Mouse (Mus musculus): Measurements from ENCODE around the gene Cysrt1. TPM values are rescaled to one million over a fixed set of nuclear protein-coding genes. Genes with fewer than 3 reads are reported as not detected.
A peak's percentile ranks its signal among the peaks of the same experiment; 100 is the strongest.

Cysrt1 gene
- not detected in 2 replicates for polyA plus RNA-seq (2012)

GRCm38 (mm10) chr2:25242101-25242506 is at the start of gene Cysrt1, which contains the start of gene Rnf208:
TSS of gene Cysrt1 (minus strand) at chr2:25242452.
TSS of gene Rnf208 (plus strand) at chr2:25242255.
- peaks cover 23% of the 10 kb centered on the region for H3K36me3 ChIP-seq (ENCODE audit: control insufficient read depth)
- H3K4me3 ChIP-seq (replicated peaks) = peak within 1 kb of the TSS; percentile 61
- no peak for TF ChIP-seq GATA1 (IDR thresholded peaks at IDR 0.05; ENCODE audit: low read length)
- TF ChIP-seq TAL1 (IDR thresholded peaks at IDR 0.05; ENCODE audit: low read length) = no peak
- H3K27me3 ChIP-seq (ENCODE audit: control insufficient read depth) = peaks cover 36% of the 10 kb centered on the region
- no peaks in the 10 kb centered on the region for H3K9me3 ChIP-seq (ENCODE audit: control insufficient read depth, low read length)
- H3K4me1 ChIP-seq (ENCODE audit: control insufficient read depth) = peaks cover 41% of the 10 kb centered on the region

- Histone ChIP-seq H3K27me3 (ENCODE audit: control insufficient read depth) (peaks cover 85% of the 10 kb centered on the region), H3K4me3 (replicated peaks) (no peak overlapping the region), H3K36me3 (ENCODE audit: control insufficient read depth) (peaks cover under 1% of the 10 kb centered on the region), H3K4me1 (ENCODE audit: control insufficient read depth) (peaks cover 18% of the 10 kb centered on the region), H3K9me3 (ENCODE audit: control insufficient read depth, low read length) (peaks cover 3% of the 10 kb centered on the region; the same call in 1 of the 2 replicates)
- TF ChIP-seq TAL1 (IDR thresholded peaks at IDR 0.05; ENCODE audit: low read length) (no peak), GATA1 (IDR thresholded peaks at IDR 0.05; ENCODE audit: low read length) (no peak)
These were observed 49.2 kb upstream of the Cysrt1 start for GRCm38 (mm10) chr2:25291184-25292053.

GRCm38 (mm10) chr2:25290816-25291130 is 48.5 kb upstream of the Cysrt1 start:
- H3K36me3 ChIP-seq (ENCODE audit: control insufficient read depth) = peaks cover 6% of the 10 kb centered on the region
- H3K4me3 ChIP-seq (replicated peaks) = no peak overlapping the region
- peaks cover 79% of the 10 kb centered on the region for H3K27me3 ChIP-seq (ENCODE audit: control insufficient read depth)
- TF ChIP-seq GATA1 (IDR thresholded peaks at IDR 0.05; ENCODE audit: low read length) (no peak), TAL1 (IDR thresholded peaks at IDR 0.05; ENCODE audit: low read length) (no peak)
- H3K4me1 ChIP-seq (ENCODE audit: control insufficient read depth) = peaks cover 22% of the 10 kb centered on the region
- peaks cover 3% of the 10 kb centered on the region; the same call in 1 of the 2 replicates for H3K9me3 ChIP-seq (ENCODE audit: control insufficient read depth, low read length)

- Histone ChIP-seq H3K4me3 (replicated peaks) (no peak overlapping the region), H3K4me1 (ENCODE audit: control insufficient read depth) (peaks cover 22% of the 10 kb centered on the region), H3K9me3 (ENCODE audit: control insufficient read depth, low read length) (peaks cover 3% of the 10 kb centered on the region; the same call in 1 of the 2 replicates), H3K36me3 (ENCODE audit: control insufficient read depth) (peaks cover 11% of the 10 kb centered on the region), H3K27me3 (ENCODE audit: control insufficient read depth) (peaks cover 74% of the 10 kb centered on the region)
- TF ChIP-seq GATA1 (IDR thresholded peaks at IDR 0.05; ENCODE audit: low read length) (no peak), TAL1 (IDR thresholded peaks at IDR 0.05; ENCODE audit: low read length) (no peak)
These were observed 48.0 kb upstream of the Cysrt1 start for GRCm38 (mm10) chr2:25290101-25290815.

GRCm38 (mm10) chr2:25289651-25290050 is 47.4 kb upstream of the Cysrt1 start, which contains the start of gene Lrrc26:
TSS of gene Lrrc26 (plus strand) at chr2:25289915.
- H3K27me3 ChIP-seq (ENCODE audit: control insufficient read depth) = peaks cover 68% of the 10 kb centered on the region

GRCm38 (mm10) chr2:25288734-25289345 is 46.6 kb upstream of the Cysrt1 start:
- H3K9me3 ChIP-seq (ENCODE audit: control insufficient read depth, low read length) = peaks cover 3% of the 10 kb centered on the region; the same call in 1 of the 2 replicates
- H3K4me3 ChIP-seq (replicated peaks) = no peak overlapping the region
- peaks cover 60% of the 10 kb centered on the region for H3K27me3 ChIP-seq (ENCODE audit: control insufficient read depth)
- no peak for TF ChIP-seq TAL1 (IDR thresholded peaks at IDR 0.05; ENCODE audit: low read length)
- no peak for TF ChIP-seq GATA1 (IDR thresholded peaks at IDR 0.05; ENCODE audit: low read length)
- H3K4me1 ChIP-seq (ENCODE audit: control insufficient read depth) = peaks cover 22% of the 10 kb centered on the region
- peaks cover 26% of the 10 kb centered on the region for H3K36me3 ChIP-seq (ENCODE audit: control insufficient read depth)

More at GRCm38 (mm10) chr2:25289651-25290050, 47.4 kb upstream of the Cysrt1 start, which contains the start of gene Lrrc26:
- H3K4me3 ChIP-seq (replicated peaks) = no peak within 1 kb of the TSS
- H3K36me3 ChIP-seq (ENCODE audit: control insufficient read depth) = peaks cover 17% of the 10 kb centered on the region
- peaks cover 3% of the 10 kb centered on the region; the same call in 1 of the 2 replicates for H3K9me3 ChIP-seq (ENCODE audit: control insufficient read depth, low read length)
- TF ChIP-seq TAL1 (IDR thresholded peaks at IDR 0.05; ENCODE audit: low read length) (no peak), GATA1 (IDR thresholded peaks at IDR 0.05; ENCODE audit: low read length) (no peak)
- peaks cover 22% of the 10 kb centered on the region for H3K4me1 ChIP-seq (ENCODE audit: control insufficient read depth)

- H3K9me3 ChIP-seq (ENCODE audit: control insufficient read depth, low read length) = peaks cover 3% of the 10 kb centered on the region; the same call in 1 of the 2 replicates
- H3K27me3 ChIP-seq (ENCODE audit: control insufficient read depth) = peaks cover 53% of the 10 kb centered on the region
These were observed 45.8 kb upstream of the Cysrt1 start, which contains the start of gene Tmem210 for GRCm38 (mm10) chr2:25287927-25288649. TSS of gene Tmem210 (plus strand) at chr2:25288145.

More at GRCm38 (mm10) chr2:25287927-25288649, 45.8 kb upstream of the Cysrt1 start, which contains the start of gene Tmem210:
- H3K4me1 ChIP-seq (ENCODE audit: control insufficient read depth) = peaks cover 22% of the 10 kb centered on the region
- TF ChIP-seq GATA1 (IDR thresholded peaks at IDR 0.05; ENCODE audit: low read length) (no peak), TAL1 (IDR thresholded peaks at IDR 0.05; ENCODE audit: low read length) (no peak)
- H3K4me3 ChIP-seq (replicated peaks) = no peak within 1 kb of the TSS
- H3K36me3 ChIP-seq (ENCODE audit: control insufficient read depth) = peaks cover 32% of the 10 kb centered on the region

Measured in erythroblast, embryonic 14.5 days (primary cell).